ENCODE assay signal across 9 mouse cellular contexts in the genomic region with DNA sequence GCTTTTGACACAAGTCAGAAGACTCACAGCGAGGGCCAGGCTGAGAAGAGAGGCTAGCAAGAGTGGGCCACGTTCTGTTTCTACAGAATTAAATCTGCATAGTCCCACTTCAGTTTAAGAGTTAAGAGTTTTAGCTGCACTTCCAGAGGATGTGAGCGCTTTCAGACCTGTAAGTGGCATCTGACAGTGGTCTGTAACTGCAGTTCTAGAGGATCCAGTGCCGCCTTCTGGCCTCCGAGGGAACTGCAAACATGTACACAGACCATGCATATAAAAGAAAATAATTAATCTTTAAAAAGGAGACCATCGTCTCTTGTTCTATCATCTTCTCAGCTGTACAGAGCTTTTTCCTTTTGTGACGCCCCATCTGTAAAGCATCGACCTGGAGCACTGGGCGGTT. TPM values are rescaled to one million over a fixed set of nuclear protein-coding genes. Genes with fewer than 3 reads are reported as not detected.
DNase-seq lines count a peak whose midpoint lies in the region; ATAC-seq and TF ChIP-seq lines count a peak whose summit lies in the region.
"Had no signal": no experiment of that assay in that cellular context is flagged by ENCODE, and none has a peak within 500 bp of the region (broad histone marks: within the 10 kb centered on the region; RNA-seq: fewer than 3 reads in every experiment).

No protein-coding gene starts in this region.

- H3K4me3 ChIP-seq in hindbrain, embryonic 10.5 days: no peak overlapping the region
- no peak overlapping the region for H3K4me3 ChIP-seq in hindbrain, embryonic 13.5 days
- no peak overlapping the region for H3K4me3 ChIP-seq in embryonic facial prominence, embryonic 11.5 days (ENCODE audit: low read depth, low read length)
- H3K4me3 ChIP-seq in limb, embryonic 14.5 days (replicated peaks; ENCODE audit: low read length): no peak overlapping the region
- H3K4me3 ChIP-seq: neural tube, embryonic 13.5 days had no signal

- no peaks in the 10 kb centered on the region for H3K4me1 ChIP-seq in hindbrain, embryonic 10.5 days (replicated peaks)
- H3K4me1 ChIP-seq in hindbrain, embryonic 13.5 days (replicated peaks): no peaks in the 10 kb centered on the region
- no peaks in the 10 kb centered on the region for H3K4me1 ChIP-seq in embryonic facial prominence, embryonic 11.5 days (ENCODE audit: control insufficient read depth, insufficient read depth, low read length)
- no peaks in the 10 kb centered on the region for H3K4me1 ChIP-seq in limb, embryonic 14.5 days (ENCODE audit: control insufficient read depth, insufficient read depth, low read length)
- H3K4me1 ChIP-seq: neural tube, embryonic 13.5 days had no signal

- H3K9me3 ChIP-seq in hindbrain, embryonic 10.5 days: no peaks in the 10 kb centered on the region
- H3K9me3 ChIP-seq in hindbrain, embryonic 13.5 days: no peaks in the 10 kb centered on the region
- H3K9me3 ChIP-seq in embryonic facial prominence, embryonic 11.5 days (replicated peaks; ENCODE audit: control insufficient read depth, low read length): no peaks in the 10 kb centered on the region
- no peaks in the 10 kb centered on the region for H3K9me3 ChIP-seq in limb, embryonic 14.5 days (ENCODE audit: control insufficient read depth, low read length)
- H3K9me3 ChIP-seq: neural tube, embryonic 13.5 days had no signal

- no peaks in the 10 kb centered on the region for H3K27me3 ChIP-seq in hindbrain, embryonic 10.5 days (ENCODE audit: insufficient read depth, poor library complexity, severe bottlenecking)
- H3K27me3 ChIP-seq in hindbrain, embryonic 13.5 days: 0 out of 2 replicates have a peak, but pooled peaks cover 6% of the 10 kb centered on the region
- H3K27me3 ChIP-seq in embryonic facial prominence, embryonic 11.5 days (ENCODE audit: control insufficient read depth, insufficient read depth, low read length): no peaks in the 10 kb centered on the region
- H3K27me3 ChIP-seq in limb, embryonic 14.5 days (ENCODE audit: control insufficient read depth, insufficient read depth, low read length): no peaks in the 10 kb centered on the region

- H3K36me3 ChIP-seq in hindbrain, embryonic 10.5 days: no peaks in the 10 kb centered on the region
- H3K36me3 ChIP-seq in hindbrain, embryonic 13.5 days: no peaks in the 10 kb centered on the region
- no peaks in the 10 kb centered on the region for H3K36me3 ChIP-seq in embryonic facial prominence, embryonic 11.5 days (replicated peaks; ENCODE audit: control insufficient read depth, insufficient read depth, low read depth, low read length)
- no peaks in the 10 kb centered on the region for H3K36me3 ChIP-seq in limb, embryonic 14.5 days (ENCODE audit: control insufficient read depth, insufficient read depth, low read length)
- H3K36me3 ChIP-seq: neural tube, embryonic 13.5 days had no signal

- TF ChIP-seq POLR2A in limb, embryonic 14.5 days (IDR thresholded peaks at IDR 0.05; ENCODE audit: borderline replicate concordance, extremely low read depth, insufficient read depth, insufficient read length): no peak

- H3K9ac ChIP-seq in hindbrain, embryonic 13.5 days: no peak overlapping the region
- no peak overlapping the region for H3K9ac ChIP-seq in embryonic facial prominence, embryonic 11.5 days (replicated peaks; ENCODE audit: low read length)
- H3K9ac ChIP-seq in limb, embryonic 14.5 days (ENCODE audit: low read depth, low read length, severe bottlenecking): no peak overlapping the region
- H3K9ac ChIP-seq: neural tube, embryonic 13.5 days had no signal

- no peak overlapping the region for H3K4me2 ChIP-seq in hindbrain, embryonic 13.5 days
- H3K4me2 ChIP-seq in embryonic facial prominence, embryonic 11.5 days (ENCODE audit: low read depth, low read length): no peak overlapping the region
- no peak overlapping the region for H3K4me2 ChIP-seq in limb, embryonic 14.5 days (replicated peaks; ENCODE audit: low read depth, low read length, severe bottlenecking)
- H3K4me2 ChIP-seq: neural tube, embryonic 13.5 days had no signal

- peak; percentile 66 for DNase-seq in hindbrain, embryonic 10.5 days (ENCODE audit: low spot score)
- peak; percentile 23 for DNase-seq in urinary bladder, postnatal 14 days (ENCODE audit: low spot score)
- DNase-seq in urinary bladder, postnatal 25 days (ENCODE audit: low spot score): no peak
- peak; percentile 67 for DNase-seq in embryonic facial prominence, embryonic 11.5 days (ENCODE audit: low spot score)
- peak; percentile 29 for DNase-seq in limb, embryonic 14.5 days (ENCODE audit: low spot score)
- peak; percentile 69 for DNase-seq in testis, postnatal 10 days (ENCODE audit: low spot score)
- no peak for DNase-seq in heart, adult 8-10 months (ENCODE audit: low spot score)

- 36% methylated on average over 9 of the region's 9 CpGs for WGBS in hindbrain, embryonic 10.5 days
- 31% methylated on average over 9 of the region's 9 CpGs for WGBS in hindbrain, embryonic 13.5 days
- 36% methylated on average over 9 of the region's 9 CpGs for WGBS in embryonic facial prominence, embryonic 11.5 days
- 35% methylated on average over 9 of the region's 9 CpGs for WGBS in limb, embryonic 14.5 days

- H3K27ac ChIP-seq in hindbrain, embryonic 10.5 days: no peak overlapping the region
- H3K27ac ChIP-seq in hindbrain, embryonic 13.5 days: no peak overlapping the region
- no peak overlapping the region for H3K27ac ChIP-seq in embryonic facial prominence, embryonic 11.5 days (replicated peaks; ENCODE audit: low read depth, low read length)
- H3K27ac ChIP-seq in limb, embryonic 14.5 days (replicated peaks; ENCODE audit: low read depth, low read length): no peak overlapping the region
- H3K27ac ChIP-seq: neural tube, embryonic 13.5 days had no signal

- ATAC-seq in hindbrain, embryonic 13.5 days (ENCODE audit: low FRiP score): no peak
- ATAC-seq in embryonic facial prominence, embryonic 11.5 days (replicated peaks; ENCODE audit: insufficient number of reproducible peaks, low FRiP score, low TSS enrichment, low read depth): no peak
- no peak for ATAC-seq in limb, embryonic 14.5 days (ENCODE audit: low FRiP score, low read depth)

RNA-seq across cellular contexts. Expression of a gene that starts 9.8 kb away (rescaled TPM):
- 0.80 and 1.2 TPM in 2 replicates for polyA plus RNA-seq in hindbrain, embryonic 10.5 days (2016; fragmentation: Nextera tagmentation; extraction: Ambion mirVana)
- 18.4 and 19.7 TPM in 2 replicates for polyA plus RNA-seq in hindbrain, embryonic 13.5 days (2015; fragmentation: Nextera tagmentation; extraction: Ambion mirVana)
- 0.63 and 0.74 TPM in 2 replicates for polyA plus RNA-seq in embryonic facial prominence, embryonic 11.5 days (2014; fragmentation: Nextera tagmentation; extraction: Ambion mirVana)
- 0.82 and 1.4 TPM in 2 replicates for polyA plus RNA-seq in limb, embryonic 14.5 days (2012; rRNA removed)
- polyA plus RNA-seq in limb, embryonic 14.5 days (2014; fragmentation: Nextera tagmentation; extraction: Ambion mirVana): 0.62 and 0.77 TPM in 2 replicates
- total RNA-seq in heart, adult 8-10 months (2022): under 1 TPM in 3 of 4 experiments, not detected in 1; 0.16 to 0.22 (median 0.19) TPM

Comparison
In these comparisons a context has a peak if more than half of its experiments do, and no peak if none do; other contexts are left out.
1. DNase-seq: peak in hindbrain, embryonic 10.5 days (single experiment), urinary bladder, postnatal 14 days (single experiment), embryonic facial prominence, embryonic 11.5 days (single experiment), limb, embryonic 14.5 days (single experiment) and testis, postnatal 10 days (single experiment); none in urinary bladder, postnatal 25 days (single experiment) and heart, adult 8-10 months (single experiment).